Mouse (Mus musculus) embryonic facial prominence, embryonic 14.5 days (tissue): ENCODE measurements around the gene Mllt10. TPM values are rescaled to one million over a fixed set of nuclear protein-coding genes. Genes with fewer than 3 reads are reported as not detected.

ENCODE experiments used
- ATAC-seq: fragments of 200-750 bp; cut with Nextera tagmentation; 2 replicates; pipeline ENCODE4 v1.8.0; 2017; ENCODE audit warnings: low read depth, moderate number of reproducible peaks, moderate TSS enrichment
- DNase-seq: peaks from one replicate; pipeline ENCODE4 v3.0.0-alpha.2; 2015; ENCODE audit warnings: low spot score
- H3K27ac ChIP-seq: fragments of 300-500 bp; sonication (generic); replicated peaks from 2 replicates; pipeline ENCODE4 v1.5.1; 2014; ENCODE audit warnings: low read depth, mild to moderate bottlenecking, low read length, moderate library complexity
- H3K27me3 ChIP-seq: fragments of 300-500 bp; sonication (generic); replicated peaks from 2 replicates; pipeline ENCODE4 v1.6.1; 2014; ENCODE audit warnings: low read length; ENCODE audit not compliant: control insufficient read depth, insufficient read depth
- H3K36me3 ChIP-seq: fragments of 300-500 bp; sonication (generic); 2 replicates; pipeline ENCODE4 v1.6.1; 2014; ENCODE audit warnings: low read length, mixed read lengths; ENCODE audit not compliant: control insufficient read depth, insufficient read depth
- H3K4me1 ChIP-seq: fragments of 300-500 bp; sonication (generic); 2 replicates; pipeline ENCODE4 v1.6.1; 2014; ENCODE audit warnings: antibody characterized with exemption, low read length; ENCODE audit not compliant: control insufficient read depth, insufficient read depth
- H3K4me2 ChIP-seq: fragments of 300-500 bp; sonication (generic); 2 replicates; pipeline ENCODE4 v1.6.1; 2014; ENCODE audit warnings: low read depth, mild to moderate bottlenecking, low read length, moderate library complexity, mixed read lengths
- H3K4me3 ChIP-seq: fragments of 300-500 bp; sonication (generic); 2 replicates; pipeline ENCODE4 v1.5.1; 2014; ENCODE audit warnings: low read depth, mild to moderate bottlenecking, low read length
- H3K9ac ChIP-seq: fragments of 300-500 bp; sonication (generic); 2 replicates; pipeline ENCODE4 v1.6.1; 2014; ENCODE audit warnings: low read depth, mild to moderate bottlenecking, low read length, moderate library complexity, mixed read lengths
- H3K9me3 ChIP-seq: fragments of 300-500 bp; sonication (generic); 2 replicates; pipeline ENCODE4 v1.6.1; 2016; ENCODE audit warnings: low read length; ENCODE audit not compliant: control insufficient read depth
- WGBS: fragments of 180-500 bp; shearing (Covaris S2); extraction: QIAGEN DNeasy Blood & Tissue Kit; methylation state at CpG from one replicate; pipeline ENCODE4 v1.1.7; 2014; 5-methylcytosine and 5-hydroxymethylcytosine counted together
- polyA plus RNA-seq: library from polyadenylated mRNA; unstranded; fragments of >200 nt; fragmentation: Nextera tagmentation; extraction: Ambion mirVana; gene quantifications from 2 replicates; pipeline ENCODE4 v1.2.1, GENCODE M21; 2014

Gene Mllt10
- polyA plus RNA-seq, 1 experiment from 2014 or later, result 32.1 TPM

DNA sequence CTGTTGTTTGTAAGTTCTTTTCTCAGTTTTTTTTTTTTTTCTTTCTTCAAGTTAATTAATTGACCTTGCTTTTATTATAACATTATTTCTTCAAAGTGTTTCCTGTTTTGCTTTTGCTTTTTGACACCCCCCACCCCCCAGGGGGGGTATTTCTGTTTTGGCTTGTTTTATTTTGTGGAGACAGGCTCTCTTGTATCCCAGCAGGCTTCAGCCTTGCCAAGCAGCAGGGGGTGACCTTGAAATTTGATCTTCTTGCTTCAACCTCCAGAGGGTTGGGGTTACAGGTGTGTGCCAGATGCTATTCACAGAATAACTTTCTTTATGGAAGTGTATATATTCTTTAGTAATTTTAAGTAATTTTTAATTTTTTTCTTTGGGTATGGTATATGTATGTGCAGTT is 56.4 kb downstream of the Mllt10 start:
- DNase-seq (peak; percentile 44), ATAC-seq (0 out of 2 replicates have a peak, but pooled peaks have one; percentile 47)
- H3K27ac ChIP-seq, result no peak overlapping the region
- H3K27me3 ChIP-seq, result no peaks in the 10 kb centered on the region
- H3K4me1 ChIP-seq, result no peaks in the 10 kb centered on the region; the same call in 1 of the 2 replicates
- no peak overlapping the region for H3K9ac ChIP-seq
- H3K4me3 ChIP-seq, result no peak overlapping the region
- H3K4me2 ChIP-seq, result no peak overlapping the region
- H3K9me3 ChIP-seq, result no peaks in the 10 kb centered on the region
- peaks cover 35% of the 10 kb centered on the region for H3K36me3 ChIP-seq

DNA sequence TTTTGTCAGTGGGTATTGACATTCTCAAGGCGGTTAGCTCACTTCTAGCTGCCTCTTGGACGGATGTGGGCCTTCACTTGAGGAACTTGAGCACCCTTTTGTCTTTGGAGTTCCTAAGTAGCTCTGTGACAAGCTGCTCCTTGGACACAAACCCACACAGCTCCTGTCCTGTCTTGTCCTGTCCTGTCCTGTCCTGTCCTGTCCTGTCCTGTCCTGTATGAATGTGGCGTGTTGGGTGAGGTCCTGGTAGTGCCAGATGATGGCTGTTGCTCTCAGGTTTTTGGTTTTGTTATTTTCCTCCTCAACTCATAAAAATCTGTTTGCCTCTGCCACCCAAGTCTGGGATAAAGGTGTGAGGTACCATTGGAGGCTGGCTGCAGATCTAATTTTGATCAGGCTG is 61.4 kb downstream of the Mllt10 start:
- DNase-seq (no peak), ATAC-seq (no peak)
- Histone ChIP-seq H3K4me3 (no peak overlapping the region), H3K9ac (no peak overlapping the region), H3K27me3 (no peaks in the 10 kb centered on the region), H3K36me3 (peaks cover 23% of the 10 kb centered on the region), H3K9me3 (no peaks in the 10 kb centered on the region), H3K27ac (no peak overlapping the region), H3K4me2 (no peak overlapping the region), H3K4me1 (no peaks in the 10 kb centered on the region; the same call in 1 of the 2 replicates)
- WGBS, result 79% methylated on average over 3 of the region's 3 CpGs

DNA sequence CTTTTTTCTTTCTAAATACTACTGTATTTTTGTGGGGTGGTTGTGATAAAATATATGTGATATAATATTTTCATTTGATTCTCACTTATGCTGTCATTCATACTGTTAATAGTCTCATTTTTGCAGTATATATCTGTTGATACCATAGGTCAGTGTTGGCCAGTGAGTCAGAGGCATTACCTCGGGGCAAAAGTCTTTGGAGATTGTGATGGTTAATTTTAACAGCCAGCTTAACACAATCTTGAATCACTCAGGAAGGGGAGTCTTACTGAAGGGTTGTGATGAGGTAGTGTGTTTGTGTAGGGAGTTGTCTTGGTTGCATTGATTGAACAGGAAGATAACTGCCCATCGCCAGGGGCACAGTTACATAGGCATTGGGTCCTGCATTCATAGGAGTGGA is 83.1 kb downstream of the Mllt10 start:
- Histone ChIP-seq H3K4me3 (no peak overlapping the region), H3K36me3 (peaks cover 49% of the 10 kb centered on the region), H3K4me2 (no peak overlapping the region), H3K27ac (no peak overlapping the region), H3K4me1 (no peaks in the 10 kb centered on the region), H3K27me3 (no peaks in the 10 kb centered on the region), H3K9me3 (peaks cover 5% of the 10 kb centered on the region; the same call in 1 of the 2 replicates), H3K9ac (no peak overlapping the region)
- 90% methylated on average over 2 of the region's 2 CpGs for WGBS
- DNase-seq (no peak), ATAC-seq (no peak)

DNA sequence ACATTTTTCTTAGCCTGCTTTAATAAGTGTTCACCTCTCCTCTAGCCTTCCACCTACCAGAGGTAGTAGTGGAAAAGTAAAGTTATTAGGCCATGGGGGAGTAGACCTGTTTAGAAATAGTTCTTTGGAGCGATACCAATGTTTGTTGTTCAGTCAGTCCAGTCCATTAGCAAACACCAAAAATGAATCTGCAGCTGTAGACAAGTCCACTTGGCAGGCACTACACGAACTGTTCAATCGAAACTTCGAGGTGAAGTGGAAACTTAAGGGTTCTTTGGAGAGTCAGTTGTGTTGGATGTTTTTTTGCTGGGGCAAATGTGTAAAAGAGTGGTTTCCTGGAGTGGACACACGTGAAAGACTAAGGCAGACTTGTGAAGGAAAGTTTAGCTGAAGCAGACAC is 84.6 kb downstream of the Mllt10 start:
- Histone ChIP-seq H3K27me3 (no peaks in the 10 kb centered on the region), H3K4me2 (no peak overlapping the region), H3K4me1 (no peaks in the 10 kb centered on the region), H3K9me3 (peaks cover 5% of the 10 kb centered on the region; the same call in 1 of the 2 replicates), H3K4me3 (no peak overlapping the region), H3K27ac (no peak overlapping the region), H3K36me3 (peaks cover 46% of the 10 kb centered on the region), H3K9ac (no peak overlapping the region)
- ATAC-seq (no peak), DNase-seq (no peak)
- 94% methylated on average over 5 of the region's 5 CpGs for whole genome bisulfite sequencing

DNA sequence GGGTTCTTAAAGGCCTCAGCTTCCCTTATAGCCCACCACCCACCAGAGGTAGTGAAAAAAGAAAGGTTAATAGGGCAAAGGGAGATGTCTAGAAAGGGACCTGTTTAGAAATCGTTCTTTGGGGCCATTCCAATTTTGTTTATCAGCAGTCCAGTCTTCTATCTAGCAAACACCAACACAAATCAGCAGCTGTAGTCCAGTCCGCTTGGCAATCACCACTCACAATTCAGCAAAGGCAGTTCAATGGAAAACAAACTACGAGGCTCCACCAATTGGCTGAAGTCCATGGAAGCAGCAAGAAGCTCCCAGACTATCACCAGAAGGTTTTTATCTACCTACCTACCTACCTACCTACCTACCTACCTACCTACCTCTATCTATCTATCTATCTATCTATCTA is 101.1 kb downstream of the Mllt10 start:
- WGBS, result 99% methylated on average over 3 of the region's 3 CpGs
- Histone ChIP-seq H3K4me2 (no peak overlapping the region), H3K27me3 (no peaks in the 10 kb centered on the region), H3K4me1 (no peaks in the 10 kb centered on the region), H3K4me3 (no peak overlapping the region), H3K27ac (no peak overlapping the region), H3K36me3 (peaks cover 37% of the 10 kb centered on the region), H3K9me3 (no peaks in the 10 kb centered on the region), H3K9ac (no peak overlapping the region)
- DNase-seq (no peak), ATAC-seq (no peak)

DNA sequence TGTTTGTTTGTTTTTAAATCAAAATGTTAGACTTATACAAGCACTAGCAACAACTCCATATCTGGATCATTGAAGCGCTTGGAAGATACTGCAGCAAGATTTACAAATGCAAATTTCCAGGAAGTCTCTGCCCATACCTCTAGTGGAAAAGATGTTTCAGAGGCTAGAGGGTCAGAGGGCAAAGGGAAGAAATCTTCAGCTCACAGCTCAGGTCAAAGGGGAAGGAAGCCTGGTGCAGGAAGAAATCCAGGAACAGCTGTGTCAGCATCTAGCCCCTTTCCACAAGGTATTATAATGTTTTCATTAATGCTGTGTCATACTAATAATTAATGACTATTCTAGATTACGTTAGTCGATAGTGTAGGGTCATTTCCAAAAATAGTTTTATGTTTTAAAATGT is 104.4 kb downstream of the Mllt10 start:
- Histone ChIP-seq H3K4me2 (no peak overlapping the region), H3K4me3 (no peak overlapping the region), H3K9ac (no peak overlapping the region), H3K27ac (no peak overlapping the region), H3K27me3 (no peaks in the 10 kb centered on the region), H3K9me3 (no peaks in the 10 kb centered on the region), H3K36me3 (peaks cover 49% of the 10 kb centered on the region), H3K4me1 (no peaks in the 10 kb centered on the region)
- 80% methylated on average over 3 of the region's 3 CpGs for WGBS
- no peak for ATAC-seq
- DNase-seq, result no peak

DNA sequence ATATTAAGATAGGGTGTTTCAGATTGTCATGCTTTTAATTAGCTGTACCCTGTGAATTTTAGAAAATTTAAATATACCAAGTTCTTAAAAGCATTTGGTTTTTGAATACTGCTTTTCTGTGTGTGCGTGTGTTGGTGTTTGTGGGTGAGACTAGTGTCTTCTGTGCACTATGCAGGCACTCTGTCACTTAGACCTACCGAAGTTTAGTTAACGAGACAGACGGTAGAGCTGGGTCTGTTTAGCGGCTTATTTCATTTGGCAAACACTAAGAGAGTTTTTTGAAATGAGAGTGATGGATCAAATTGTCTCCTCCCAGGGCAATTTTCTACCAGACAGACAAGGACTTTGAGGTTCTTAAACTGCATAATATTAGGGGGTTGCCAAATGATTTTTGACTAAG is 106.0 kb downstream of the Mllt10 start:
- no peaks in the 10 kb centered on the region for H3K27me3 ChIP-seq
- no peak overlapping the region for H3K4me2 ChIP-seq
- H3K27ac ChIP-seq, result no peak overlapping the region
- no peak for ATAC-seq
- no peaks in the 10 kb centered on the region for H3K9me3 ChIP-seq
- DNase-seq, result no peak
- no peak overlapping the region for H3K4me3 ChIP-seq
- H3K4me1 ChIP-seq, result no peaks in the 10 kb centered on the region
- 72% methylated on average over 5 of the region's 5 CpGs for WGBS
- H3K9ac ChIP-seq, result no peak overlapping the region
- peaks cover 35% of the 10 kb centered on the region for H3K36me3 ChIP-seq

DNA sequence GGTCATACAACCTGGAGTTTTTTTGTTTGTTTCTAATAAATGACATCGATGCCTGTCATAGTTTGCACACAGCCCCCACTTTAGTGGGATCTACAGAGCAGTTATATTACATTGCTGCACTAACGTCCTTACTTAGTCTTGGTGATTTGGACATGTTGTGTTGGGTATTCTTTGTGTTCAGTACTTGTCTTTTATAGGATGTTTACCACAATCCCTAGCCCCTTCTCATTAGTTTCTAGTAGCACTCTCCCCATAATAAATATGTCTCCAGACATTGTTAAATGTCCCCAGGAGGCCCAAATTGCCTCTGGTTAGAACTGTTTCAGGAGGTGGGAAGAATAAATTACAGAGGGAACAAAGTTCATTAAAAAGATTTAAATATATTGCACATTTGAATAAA is 110.5 kb downstream of the Mllt10 start:
- no peaks in the 10 kb centered on the region for H3K9me3 ChIP-seq
- no peak overlapping the region for H3K4me3 ChIP-seq
- H3K9ac ChIP-seq, result no peak overlapping the region
- H3K27me3 ChIP-seq, result no peaks in the 10 kb centered on the region
- H3K36me3 ChIP-seq, result peaks cover 31% of the 10 kb centered on the region
- H3K4me1 ChIP-seq, result no peaks in the 10 kb centered on the region
- 85% methylated on average over 2 of the region's 2 CpGs for WGBS
- H3K4me2 ChIP-seq, result no peak overlapping the region
- no peak overlapping the region for H3K27ac ChIP-seq
- ATAC-seq, result no peak
- DNase-seq, result no peak

DNA sequence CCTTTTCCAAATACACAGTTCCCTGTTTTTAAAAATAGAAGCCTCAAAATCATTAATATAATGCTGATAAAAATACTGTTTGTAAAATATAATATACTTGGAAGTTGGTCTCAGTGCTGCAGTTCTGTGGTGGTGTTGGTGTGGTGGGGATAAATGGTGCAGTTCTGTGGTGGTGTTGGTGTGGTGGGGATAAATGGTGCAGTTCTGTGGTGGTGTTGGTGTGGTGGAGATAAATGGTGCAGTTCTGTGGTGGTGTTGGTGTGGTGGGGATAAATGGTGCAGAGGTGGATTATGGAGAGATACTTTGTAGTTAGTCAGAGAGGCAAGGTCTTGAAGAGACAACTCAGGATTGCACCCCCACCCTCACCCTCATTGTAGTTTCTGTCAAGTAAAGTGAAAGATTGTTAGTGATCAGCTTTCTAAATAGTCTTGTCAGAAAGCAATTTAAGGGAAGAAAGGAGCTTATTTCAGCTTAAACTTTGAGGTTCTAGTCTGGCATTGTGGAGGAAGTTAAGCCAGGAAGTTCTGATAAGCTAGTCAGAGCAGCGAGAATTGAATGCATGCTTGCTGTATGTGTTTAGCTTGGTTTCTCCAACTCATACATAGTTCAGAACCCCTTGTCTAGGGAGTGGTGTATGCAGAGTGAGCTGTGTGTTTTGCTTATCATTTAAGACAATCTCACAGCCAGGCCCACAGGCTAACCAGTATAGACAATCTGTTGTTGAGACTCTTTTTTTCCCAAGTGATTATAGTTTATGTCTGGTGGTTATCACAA is 114.3 kb downstream of the Mllt10 start:
- Histone ChIP-seq H3K9me3 (no peaks in the 10 kb centered on the region), H3K4me3 (no peak overlapping the region), H3K9ac (no peak overlapping the region), H3K4me1 (no peaks in the 10 kb centered on the region), H3K27ac (no peak overlapping the region), H3K4me2 (no peak overlapping the region), H3K27me3 (no peaks in the 10 kb centered on the region), H3K36me3 (peaks cover 13% of the 10 kb centered on the region; the same call in 1 of the 2 replicates)
- WGBS, result 50% methylated on average over 1 of the region's 1 CpGs
- ATAC-seq, result no peak
- no peak for DNase-seq
